8 mouse cellular contexts compared by ENCODE assay signal in genomic region chr13:110968507-110968905, GRCm38 (mm10).
DNase-seq lines count a peak whose midpoint lies in the region; ATAC-seq lines count a peak whose summit lies in the region.

No protein-coding gene starts in this region.

- H3K9ac ChIP-seq in heart, embryonic 12.5 days = no peak overlapping the region
- no peak overlapping the region for H3K9ac ChIP-seq in lung, embryonic 16.5 days (ENCODE audit: low read length)

- H3K27me3 ChIP-seq in heart, embryonic 12.5 days (replicated peaks) = no peaks in the 10 kb centered on the region
- no peaks in the 10 kb centered on the region for H3K27me3 ChIP-seq in lung, embryonic 16.5 days (ENCODE audit: control insufficient read depth, insufficient read depth, low read depth, low read length)

- H3K4me3 ChIP-seq in heart, embryonic 12.5 days = no peak overlapping the region
- H3K4me3 ChIP-seq in lung, embryonic 16.5 days (ENCODE audit: low read length) = no peak overlapping the region

- 26% methylated on average over 7 of the region's 7 CpGs for WGBS in heart, embryonic 12.5 days
- WGBS in lung, embryonic 16.5 days = 34% methylated on average over 7 of the region's 7 CpGs

- DNase-seq in adrenal gland, postnatal 10 days = peak; percentile 6
- DNase-seq in adrenal gland, postnatal 4 days (ENCODE audit: low spot score in 2 of 2) = no peak
- peak; percentile 2 for DNase-seq in ovary, postnatal 14 days (ENCODE audit: low spot score)
- no peak for DNase-seq in ovary, adult 18-20 months (ENCODE audit: low spot score)
- no peak for DNase-seq in adrenal gland, adult 18-20 months (ENCODE audit: low spot score in 2 of 2)
- no peak for DNase-seq in spleen, postnatal 14 days (ENCODE audit: low spot score in 2 of 2)

- H3K4me2 ChIP-seq in heart, embryonic 12.5 days = no peak overlapping the region
- H3K4me2 ChIP-seq in lung, embryonic 16.5 days (ENCODE audit: low read depth, low read length) = no peak overlapping the region

- ATAC-seq in heart, embryonic 12.5 days (ENCODE audit: insufficient number of reproducible peaks, low FRiP score) = 0 out of 2 replicates have a peak, but pooled peaks have one; percentile 30
- ATAC-seq in lung, embryonic 16.5 days (ENCODE audit: low read depth) = peak; percentile 72

- H3K36me3 ChIP-seq in heart, embryonic 12.5 days = no peaks in the 10 kb centered on the region
- no peaks in the 10 kb centered on the region for H3K36me3 ChIP-seq in lung, embryonic 16.5 days (ENCODE audit: control insufficient read depth, insufficient read depth, low read length)

- H3K27ac ChIP-seq in heart, embryonic 12.5 days (ENCODE audit: poor library complexity, severe bottlenecking) = no peak overlapping the region
- H3K27ac ChIP-seq in lung, embryonic 16.5 days (ENCODE audit: low read length) = no peak overlapping the region

- peaks cover 16% of the 10 kb centered on the region for H3K4me1 ChIP-seq in heart, embryonic 12.5 days (replicated peaks)
- H3K4me1 ChIP-seq in lung, embryonic 16.5 days (replicated peaks; ENCODE audit: control insufficient read depth, insufficient read depth, low read length) = peaks cover 9% of the 10 kb centered on the region

- H3K9me3 ChIP-seq in heart, embryonic 12.5 days (replicated peaks) = no peaks in the 10 kb centered on the region
- H3K9me3 ChIP-seq in lung, embryonic 16.5 days (ENCODE audit: control insufficient read depth, low read length) = no peaks in the 10 kb centered on the region

Comparison
In these comparisons a context has a peak if more than half of its experiments do, and no peak if none do; other contexts are left out.
1. DNase-seq: peak in adrenal gland, postnatal 10 days (single experiment) and ovary, postnatal 14 days (single experiment); none in adrenal gland, postnatal 4 days (0 of 2), ovary, adult 18-20 months (single experiment), adrenal gland, adult 18-20 months (0 of 2) and spleen, postnatal 14 days (0 of 2).